Mouse (Mus musculus) midbrain, embryonic 16.5 days (tissue): ENCODE measurements around the gene Tbx5. TPM values are rescaled to one million over a fixed set of nuclear protein-coding genes. Genes with fewer than 3 reads are reported as not detected.
A peak's percentile ranks its signal among the peaks of the same experiment; 100 is the strongest.
"Not testable (repeated sequence)": the region's sequence is repeated elsewhere in the genome, so short reads cannot be mapped to it uniquely, and the experiment has no call there.

ENCODE experiments used
- ATAC-seq: fragments of 200-750 bp; cut with Nextera tagmentation; 2 replicates; pipeline ENCODE4 v1.8.0; 2017; ENCODE audit warnings: moderate TSS enrichment
- H3K27ac ChIP-seq: fragments of 300-500 bp; sonication (generic); 2 replicates; pipeline ENCODE4 v1.5.1; 2014; ENCODE audit warnings: mild to moderate bottlenecking, low read length, mixed read lengths
- H3K27me3 ChIP-seq: fragments of 300-500 bp; sonication (generic); 2 replicates; pipeline ENCODE4 v1.6.1; 2014; ENCODE audit warnings: low read depth, low read length, mixed read lengths; ENCODE audit not compliant: control insufficient read depth, insufficient read depth
- H3K36me3 ChIP-seq: fragments of 300-500 bp; sonication (generic); 2 replicates; pipeline ENCODE4 v1.6.1; 2014; ENCODE audit warnings: mild to moderate bottlenecking, low read length, moderate library complexity, mixed read lengths; ENCODE audit not compliant: control insufficient read depth, insufficient read depth
- H3K4me1 ChIP-seq: fragments of 300-500 bp; sonication (generic); 2 replicates; pipeline ENCODE4 v1.6.1; 2014; ENCODE audit warnings: mild to moderate bottlenecking, low read length, mixed read lengths; ENCODE audit not compliant: control insufficient read depth, insufficient read depth
- H3K4me2 ChIP-seq: fragments of 300-500 bp; sonication (generic); 2 replicates; pipeline ENCODE4 v1.6.1; 2014; ENCODE audit warnings: mild to moderate bottlenecking, low read length, mixed read lengths
- H3K4me3 ChIP-seq: fragments of 300-500 bp; sonication (generic); 2 replicates; pipeline ENCODE4 v1.5.1; 2014; ENCODE audit warnings: low read depth, mild to moderate bottlenecking, low read length, moderate library complexity, mixed read lengths
- H3K9ac ChIP-seq: fragments of 300-500 bp; sonication (generic); 2 replicates; pipeline ENCODE4 v1.6.1; 2014; ENCODE audit warnings: low read depth, low read length, mixed read lengths
- H3K9me3 ChIP-seq: fragments of 300-500 bp; sonication (generic); replicated peaks from 2 replicates; pipeline ENCODE4 v1.6.1; 2014; ENCODE audit warnings: mild to moderate bottlenecking, low read length, mixed read lengths; ENCODE audit not compliant: control insufficient read depth, poor library complexity, severe bottlenecking
- WGBS: fragments of 180-500 bp; shearing (Covaris S2); extraction: QIAGEN DNeasy Blood & Tissue Kit; methylation state at CpG from one replicate; pipeline ENCODE4 v1.1.7; 2014; 5-methylcytosine and 5-hydroxymethylcytosine counted together
- polyA plus RNA-seq: library from polyadenylated mRNA; unstranded; fragments of >200 nt; fragmentation: Nextera tagmentation; extraction: Ambion mirVana; gene quantifications from 2 replicates; pipeline ENCODE4 v1.2.1, GENCODE M21; 2015

The Tbx5 gene
- polyA plus RNA-seq, 1 experiment from 2014 or later = not detected

DNA sequence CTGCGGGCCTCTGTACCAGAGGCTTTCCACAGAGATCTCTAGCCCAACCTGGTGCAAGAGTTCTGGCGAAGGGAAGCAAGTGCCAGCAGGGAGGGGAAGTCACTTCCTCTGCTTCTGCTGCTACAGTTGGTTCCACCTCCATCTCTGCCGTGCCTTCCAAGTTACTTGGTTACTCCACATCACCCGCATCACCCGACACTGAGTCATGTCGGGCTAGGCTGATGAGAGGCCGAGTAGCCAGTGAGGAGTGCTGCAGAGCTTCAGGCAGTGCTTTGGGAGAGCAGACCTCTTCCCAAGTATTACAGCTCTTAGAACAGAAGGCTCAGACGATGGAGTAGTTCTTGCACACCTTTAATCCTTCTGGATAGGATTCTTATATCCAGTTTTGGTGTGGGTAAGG lies 54.9 kb downstream of the Tbx5 start:
- no peaks in the 10 kb centered on the region for H3K36me3 ChIP-seq
- no peak overlapping the region for H3K27ac ChIP-seq
- peaks cover 8% of the 10 kb centered on the region for H3K4me1 ChIP-seq
- ATAC-seq = no peak
- no peak overlapping the region for H3K4me3 ChIP-seq
- no peaks in the 10 kb centered on the region for H3K9me3 ChIP-seq
- no peak overlapping the region for H3K9ac ChIP-seq
- 86% methylated on average over 8 of the region's 8 CpGs for WGBS
- no peak overlapping the region for H3K4me2 ChIP-seq
- no peaks in the 10 kb centered on the region for H3K27me3 ChIP-seq

- Histone ChIP-seq H3K4me2 (no peak overlapping the region), H3K4me1 (peaks cover 8% of the 10 kb centered on the region), H3K36me3 (no peaks in the 10 kb centered on the region), H3K27me3 (no peaks in the 10 kb centered on the region), H3K27ac (peak overlapping the region; percentile 56), H3K9ac (no peak overlapping the region), H3K9me3 (no peaks in the 10 kb centered on the region), H3K4me3 (no peak overlapping the region)
- no peak for ATAC-seq
- 27% methylated on average over 5 of the region's 5 CpGs for WGBS
These were observed 59.5 kb downstream of the Tbx5 start for GRCm38 (mm10) chr5:119891960-119892359.

- 74% methylated on average over 3 of the region's 3 CpGs for WGBS
- Histone ChIP-seq H3K9me3 (no peaks in the 10 kb centered on the region), H3K4me3 (no peak overlapping the region), H3K9ac (no peak overlapping the region), H3K27ac (no peak overlapping the region), H3K4me1 (peaks cover 8% of the 10 kb centered on the region), H3K27me3 (no peaks in the 10 kb centered on the region), H3K36me3 (no peaks in the 10 kb centered on the region), H3K4me2 (no peak overlapping the region)
- no peak for ATAC-seq
These were observed 60.6 kb downstream of the Tbx5 start for GRCm38 (mm10) chr5:119893060-119893459.

DNA sequence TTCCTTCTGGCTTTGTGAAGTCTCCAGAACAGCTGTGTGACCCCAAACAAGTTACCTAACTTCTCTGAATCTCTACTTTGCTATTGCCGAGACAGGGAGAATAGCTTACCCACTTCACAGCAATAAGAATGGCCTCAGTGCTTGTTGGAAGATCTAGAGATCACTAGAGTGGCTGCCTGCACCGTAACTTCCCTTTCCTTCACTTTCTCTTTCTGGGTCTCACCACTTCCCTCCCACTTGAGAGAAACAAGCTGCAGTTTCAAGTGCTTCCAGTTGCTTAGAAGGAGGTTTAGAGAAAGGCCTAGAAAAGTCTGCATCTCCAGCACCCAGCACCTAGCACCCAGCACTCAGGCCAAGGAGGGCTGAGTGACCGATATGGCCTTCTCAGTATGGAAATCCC lies 64.1 kb downstream of the Tbx5 start:
- H3K36me3 ChIP-seq = no peaks in the 10 kb centered on the region
- no peak overlapping the region for H3K4me2 ChIP-seq
- no peak overlapping the region for H3K4me3 ChIP-seq

DNA sequence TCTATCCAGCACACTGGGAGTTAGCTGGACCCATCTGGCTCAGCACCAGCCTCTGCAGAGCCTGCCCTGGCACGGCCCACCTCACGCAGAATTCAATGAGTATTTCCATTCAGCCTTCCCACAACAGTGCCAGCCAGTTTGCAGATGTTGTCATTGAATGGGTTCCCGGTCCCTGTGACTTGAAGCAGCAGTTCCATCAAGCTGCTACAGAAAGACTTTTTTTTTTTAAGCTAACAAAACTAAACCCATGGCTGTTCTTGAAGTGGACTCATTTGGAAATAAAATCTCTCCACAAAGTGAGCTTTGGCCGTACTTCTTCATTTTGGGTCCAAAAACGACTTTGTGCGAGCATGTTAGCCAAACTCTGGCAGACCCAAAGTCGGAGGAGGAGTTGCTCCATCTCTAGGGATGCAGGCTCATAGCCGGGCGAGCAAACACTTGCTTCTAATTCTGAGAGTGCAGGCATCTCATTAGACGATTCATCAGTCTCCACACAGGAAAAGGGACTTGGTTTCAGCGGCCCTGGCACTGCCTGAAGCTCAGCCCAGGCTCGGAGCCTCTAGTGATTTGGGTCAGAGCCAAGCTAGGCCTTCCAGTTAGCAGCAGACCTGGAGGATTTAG lies 84.2 kb downstream of the Tbx5 start:
- Histone ChIP-seq H3K4me3 (no peak overlapping the region), H3K36me3 (no peaks in the 10 kb centered on the region), H3K27ac (peak overlapping the region; percentile 22; the same call in 1 of the 2 replicates), H3K9me3 (no peaks in the 10 kb centered on the region), H3K4me1 (no peaks in the 10 kb centered on the region), H3K9ac (no peak overlapping the region), H3K27me3 (no peaks in the 10 kb centered on the region; the same call in 1 of the 2 replicates), H3K4me2 (no peak overlapping the region)
- ATAC-seq = peak; percentile 62
- 73% methylated on average over 12 of the region's 12 CpGs for WGBS

More for the DNA sequence above, 64.1 kb downstream of the Tbx5 start:
- no peaks in the 10 kb centered on the region for H3K27me3 ChIP-seq
- no peaks in the 10 kb centered on the region for H3K9me3 ChIP-seq
- H3K9ac ChIP-seq = no peak overlapping the region
- H3K27ac ChIP-seq = no peak overlapping the region
- H3K4me1 ChIP-seq = peaks cover 6% of the 10 kb centered on the region
- no peak for ATAC-seq
- 82% methylated on average over 3 of the region's 3 CpGs for WGBS

- not testable (repeated sequence) for ATAC-seq, H3K27me3 ChIP-seq, H3K36me3 ChIP-seq, H3K4me1 ChIP-seq, H3K4me2 ChIP-seq, H3K27ac ChIP-seq, H3K4me3 ChIP-seq, H3K9ac ChIP-seq, H3K9me3 ChIP-seq
- 90% methylated on average over 1 of the region's 1 CpGs for WGBS
These were observed 85.9 kb downstream of the Tbx5 start for GRCm38 (mm10) chr5:119918381-119918780.

- Histone ChIP-seq H3K4me2 (no peak overlapping the region), H3K36me3 (no peaks in the 10 kb centered on the region), H3K27me3 (no peaks in the 10 kb centered on the region), H3K9me3 (no peaks in the 10 kb centered on the region), H3K4me3 (no peak overlapping the region), H3K9ac (no peak overlapping the region), H3K4me1 (no peaks in the 10 kb centered on the region), H3K27ac (no peak overlapping the region)
- 52% methylated on average over 10 of the region's 10 CpGs for WGBS
- no peak for ATAC-seq
These were observed 88.5 kb downstream of the Tbx5 start for GRCm38 (mm10) chr5:119920941-119921340.

DNA sequence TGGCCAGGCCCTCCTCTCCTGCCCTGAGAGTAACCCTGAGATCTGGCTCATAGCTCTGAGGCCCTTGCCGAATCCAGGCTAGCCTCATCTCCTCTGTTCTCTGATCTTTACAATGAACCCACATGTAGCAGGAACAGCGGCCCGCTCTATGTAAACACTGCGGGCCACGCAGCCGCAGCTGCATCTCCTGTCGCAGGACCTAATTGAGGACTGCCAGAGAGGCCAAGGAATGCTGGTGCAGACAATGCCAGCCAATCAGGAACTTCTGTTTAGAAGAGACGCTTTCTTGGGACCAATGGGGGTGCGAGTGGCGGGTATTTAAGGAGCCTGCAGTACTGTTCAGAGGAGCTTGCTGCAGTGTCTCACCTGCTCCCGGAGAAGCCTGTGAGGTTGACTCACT lies 89.8 kb downstream of the Tbx5 start:
- Histone ChIP-seq H3K4me2 (no peak overlapping the region), H3K9ac (no peak overlapping the region), H3K27me3 (no peaks in the 10 kb centered on the region), H3K9me3 (no peaks in the 10 kb centered on the region), H3K4me3 (no peak overlapping the region), H3K4me1 (no peaks in the 10 kb centered on the region), H3K36me3 (no peaks in the 10 kb centered on the region), H3K27ac (no peak overlapping the region)
- ATAC-seq = no peak
- WGBS = 59% methylated on average over 11 of the region's 11 CpGs
